Mouse (Mus musculus): ENCODE results near the gene St6galnac3.

The St6galnac3 gene

GRCm38 (mm10) chr3:153463849-153464248 lies 261.1 kb downstream of the St6galnac3 start:
- no peaks in the 10 kb centered on the region for H3K27me3 ChIP-seq (ENCODE audit: control insufficient read depth, insufficient read depth, low read length, poor library complexity, severe bottlenecking)
- H3K36me3 ChIP-seq (ENCODE audit: control insufficient read depth, insufficient read depth, low read length, poor library complexity, severe bottlenecking) = no peaks in the 10 kb centered on the region
- no peak for DNase-seq (ENCODE audit: low read depth, low spot score)

- no peak for DNase-seq (ENCODE audit: low read depth, low spot score)
- H3K36me3 ChIP-seq (ENCODE audit: control insufficient read depth, insufficient read depth, low read length, poor library complexity, severe bottlenecking) = no peaks in the 10 kb centered on the region
- H3K27me3 ChIP-seq (ENCODE audit: control insufficient read depth, insufficient read depth, low read length, poor library complexity, severe bottlenecking) = no peaks in the 10 kb centered on the region
These were observed 264.8 kb downstream of the St6galnac3 start for GRCm38 (mm10) chr3:153460173-153460572.

- H3K36me3 ChIP-seq (ENCODE audit: control insufficient read depth, insufficient read depth, low read length, poor library complexity, severe bottlenecking) = no peaks in the 10 kb centered on the region
- no peaks in the 10 kb centered on the region for H3K27me3 ChIP-seq (ENCODE audit: control insufficient read depth, insufficient read depth, low read length, poor library complexity, severe bottlenecking)
- no peak for DNase-seq (ENCODE audit: low read depth, low spot score)
These were observed 266.4 kb downstream of the St6galnac3 start for GRCm38 (mm10) chr3:153458593-153458992.

GRCm38 (mm10) chr3:153457701-153458100 lies 267.3 kb downstream of the St6galnac3 start:
- H3K27me3 ChIP-seq (ENCODE audit: control insufficient read depth, insufficient read depth, low read length, poor library complexity, severe bottlenecking) = no peaks in the 10 kb centered on the region
- no peaks in the 10 kb centered on the region for H3K36me3 ChIP-seq (ENCODE audit: control insufficient read depth, insufficient read depth, low read length, poor library complexity, severe bottlenecking)
- no peak for DNase-seq (ENCODE audit: low read depth, low spot score)

- H3K36me3 ChIP-seq (ENCODE audit: control insufficient read depth, insufficient read depth, low read length, poor library complexity, severe bottlenecking) = no peaks in the 10 kb centered on the region
- no peaks in the 10 kb centered on the region for H3K27me3 ChIP-seq (ENCODE audit: control insufficient read depth, insufficient read depth, low read length, poor library complexity, severe bottlenecking)
- no peak for DNase-seq (ENCODE audit: low read depth, low spot score)
These were observed 267.8 kb downstream of the St6galnac3 start for GRCm38 (mm10) chr3:153457203-153457602.

GRCm38 (mm10) chr3:153456227-153456626 lies 268.7 kb downstream of the St6galnac3 start:
- no peak for DNase-seq (ENCODE audit: low read depth, low spot score)
- Histone ChIP-seq H3K27me3 (ENCODE audit: control insufficient read depth, insufficient read depth, low read length, poor library complexity, severe bottlenecking) (no peaks in the 10 kb centered on the region), H3K36me3 (ENCODE audit: control insufficient read depth, insufficient read depth, low read length, poor library complexity, severe bottlenecking) (no peaks in the 10 kb centered on the region)

GRCm38 (mm10) chr3:153453127-153454049 lies 271.6 kb downstream of the St6galnac3 start:
- Histone ChIP-seq H3K27me3 (ENCODE audit: control insufficient read depth, insufficient read depth, low read length, poor library complexity, severe bottlenecking) (no peaks in the 10 kb centered on the region), H3K36me3 (ENCODE audit: control insufficient read depth, insufficient read depth, low read length, poor library complexity, severe bottlenecking) (no peaks in the 10 kb centered on the region)
- no peak for DNase-seq (ENCODE audit: low read depth, low spot score)

GRCm38 (mm10) chr3:153452299-153452996 lies 272.5 kb downstream of the St6galnac3 start:
- Histone ChIP-seq H3K36me3 (ENCODE audit: control insufficient read depth, insufficient read depth, low read length, poor library complexity, severe bottlenecking) (no peaks in the 10 kb centered on the region), H3K27me3 (ENCODE audit: control insufficient read depth, insufficient read depth, low read length, poor library complexity, severe bottlenecking) (no peaks in the 10 kb centered on the region)
- no peak for DNase-seq (ENCODE audit: low read depth, low spot score)

- no peaks in the 10 kb centered on the region for H3K27me3 ChIP-seq (ENCODE audit: control insufficient read depth, insufficient read depth, low read length, poor library complexity, severe bottlenecking)
- no peaks in the 10 kb centered on the region for H3K36me3 ChIP-seq (ENCODE audit: control insufficient read depth, insufficient read depth, low read length, poor library complexity, severe bottlenecking)
- DNase-seq (ENCODE audit: low read depth, low spot score) = no peak
These were observed 283.6 kb downstream of the St6galnac3 start for GRCm38 (mm10) chr3:153441329-153441728.

GRCm38 (mm10) chr3:153436076-153437021 lies 288.6 kb downstream of the St6galnac3 start:
- no peak for DNase-seq (ENCODE audit: low read depth, low spot score)
- Histone ChIP-seq H3K36me3 (ENCODE audit: control insufficient read depth, insufficient read depth, low read length, poor library complexity, severe bottlenecking) (no peaks in the 10 kb centered on the region), H3K27me3 (ENCODE audit: control insufficient read depth, insufficient read depth, low read length, poor library complexity, severe bottlenecking) (no peaks in the 10 kb centered on the region)

GRCm38 (mm10) chr3:153433010-153433409 lies 292.0 kb downstream of the St6galnac3 start:
- no peak for DNase-seq (ENCODE audit: low read depth, low spot score)
- H3K27me3 ChIP-seq (ENCODE audit: control insufficient read depth, insufficient read depth, low read length, poor library complexity, severe bottlenecking) = no peaks in the 10 kb centered on the region
- no peaks in the 10 kb centered on the region for H3K36me3 ChIP-seq (ENCODE audit: control insufficient read depth, insufficient read depth, low read length, poor library complexity, severe bottlenecking)

GRCm38 (mm10) chr3:153432053-153432816 lies 292.7 kb downstream of the St6galnac3 start:
- no peak for DNase-seq (ENCODE audit: low read depth, low spot score)
- no peaks in the 10 kb centered on the region for H3K36me3 ChIP-seq (ENCODE audit: control insufficient read depth, insufficient read depth, low read length, poor library complexity, severe bottlenecking)
- no peaks in the 10 kb centered on the region for H3K27me3 ChIP-seq (ENCODE audit: control insufficient read depth, insufficient read depth, low read length, poor library complexity, severe bottlenecking)

- no peak for DNase-seq (ENCODE audit: low read depth, low spot score)
These were observed 295.1 kb downstream of the St6galnac3 start for GRCm38 (mm10) chr3:153429840-153430239.

GRCm38 (mm10) chr3:153421918-153422290 lies 303.1 kb downstream of the St6galnac3 start:
- no peak for DNase-seq (ENCODE audit: low read depth, low spot score)
- H3K27me3 ChIP-seq (ENCODE audit: control insufficient read depth, insufficient read depth, low read length, poor library complexity, severe bottlenecking) = no peaks in the 10 kb centered on the region; the same call in 1 of the 2 replicates
- H3K36me3 ChIP-seq (ENCODE audit: control insufficient read depth, insufficient read depth, low read length, poor library complexity, severe bottlenecking) = no peaks in the 10 kb centered on the region

More at GRCm38 (mm10) chr3:153429840-153430239, 295.1 kb downstream of the St6galnac3 start:
- H3K27me3 ChIP-seq (ENCODE audit: control insufficient read depth, insufficient read depth, low read length, poor library complexity, severe bottlenecking) = no peaks in the 10 kb centered on the region; the same call in 1 of the 2 replicates
- H3K36me3 ChIP-seq (ENCODE audit: control insufficient read depth, insufficient read depth, low read length, poor library complexity, severe bottlenecking) = no peaks in the 10 kb centered on the region

All from splenic B cell, adult 2 months (primary cell).